Mouse (Mus musculus) cerebellum, adult 18-20 months (tissue): Measurements from ENCODE around the gene Cacna2d1.
A peak's percentile ranks its signal among the peaks of the same experiment; 100 is the strongest.

Experiments
- DNase-seq, 2 experiments: peaks; one replicate each; pipeline ENCODE4 v3.0.0; 2021

Gene Cacna2d1

GRCm38 (mm10) chr5:15934376-15935233 lies at the start of gene Cacna2d1:
Cacna2d1 (plus strand) TSS chr5:15934691.
- peak; percentile 65 to 82 for DNase-seq

GRCm38 (mm10) chr5:15895098-15895497 lies 39.4 kb upstream of the Cacna2d1 start:
- DNase-seq = no peak

GRCm38 (mm10) chr5:15896706-15897105 lies 37.8 kb upstream of the Cacna2d1 start:
- DNase-seq = no peak

- no peak for DNase-seq
Observed at GRCm38 (mm10) chr5:15906446-15906845, 28.0 kb upstream of the Cacna2d1 start.

GRCm38 (mm10) chr5:15914931-15915330 lies 19.6 kb upstream of the Cacna2d1 start:
- DNase-seq = no peak

- DNase-seq = no peak
Observed at GRCm38 (mm10) chr5:15928506-15928905, 6.0 kb upstream of the Cacna2d1 start.

- DNase-seq = no peak
Observed at GRCm38 (mm10) chr5:15933017-15933416, 1.5 kb upstream of the Cacna2d1 start.

GRCm38 (mm10) chr5:15933581-15934375 lies 713 bp upstream of the Cacna2d1 start:
- DNase-seq = peak in 1 of 2 experiments; percentile 34

GRCm38 (mm10) chr5:15935234-15935728 lies 790 bp downstream of the Cacna2d1 start:
- peak; percentile 71 to 75 for DNase-seq

- peak; percentile 26 to 50 for DNase-seq
Observed at GRCm38 (mm10) chr5:15935831-15936710, 1.6 kb downstream of the Cacna2d1 start.

GRCm38 (mm10) chr5:15941191-15941725 lies 6.8 kb downstream of the Cacna2d1 start:
- DNase-seq = no peak

- peak; percentile 33 to 34 for DNase-seq
Observed at GRCm38 (mm10) chr5:15942051-15942450, 7.6 kb downstream of the Cacna2d1 start.

- DNase-seq = no peak
Observed at GRCm38 (mm10) chr5:15948290-15949037, 14.0 kb downstream of the Cacna2d1 start.

GRCm38 (mm10) chr5:15959760-15960159 lies 25.3 kb downstream of the Cacna2d1 start:
- no peak for DNase-seq

- peak; percentile 46 to 48 for DNase-seq
Observed at GRCm38 (mm10) chr5:15961866-15962265, 27.4 kb downstream of the Cacna2d1 start.

- DNase-seq = no peak
Observed at GRCm38 (mm10) chr5:15966888-15967287, 32.4 kb downstream of the Cacna2d1 start.

- DNase-seq = no peak
Observed at GRCm38 (mm10) chr5:15971821-15972220, 37.3 kb downstream of the Cacna2d1 start.

GRCm38 (mm10) chr5:15972351-15972750 lies 37.9 kb downstream of the Cacna2d1 start:
- DNase-seq = no peak

- DNase-seq = no peak
Observed at GRCm38 (mm10) chr5:15974652-15975051, 40.2 kb downstream of the Cacna2d1 start.

- DNase-seq = no peak
Observed at GRCm38 (mm10) chr5:15979225-15979624, 44.7 kb downstream of the Cacna2d1 start.

GRCm38 (mm10) chr5:15982573-15982972 lies 48.1 kb downstream of the Cacna2d1 start:
- no peak for DNase-seq
